Mouse (Mus musculus): ENCODE data around the gene Olfr1014. TPM values are rescaled to one million over a fixed set of nuclear protein-coding genes. Genes with fewer than 3 reads are reported as not detected.

Gene Olfr1014
- polyA plus RNA-seq, 1 experiment from 2014 or later = not detected

- H3K36me3 ChIP-seq (ENCODE audit: control insufficient read depth, insufficient read depth, low read length) = no peaks in the 10 kb centered on the region
- no peaks in the 10 kb centered on the region for H3K27me3 ChIP-seq (ENCODE audit: control insufficient read depth, insufficient read depth, low read depth, low read length)
- no peak within 1 kb of the TSS for H3K4me3 ChIP-seq (ENCODE audit: low read depth, low read length)
- no peak for ATAC-seq
- H3K4me1 ChIP-seq (ENCODE audit: control insufficient read depth, insufficient read depth, low read length) = no peaks in the 10 kb centered on the region
- no peaks in the 10 kb centered on the region for H3K9me3 ChIP-seq (replicated peaks; ENCODE audit: control insufficient read depth, low read length, poor library complexity, severe bottlenecking)
- H3K4me2 ChIP-seq (ENCODE audit: low read length) = no peak within 1 kb of the TSS
- H3K27ac ChIP-seq (ENCODE audit: low read length) = no peak within 1 kb of the TSS
- H3K9ac ChIP-seq (ENCODE audit: low read depth, low read length) = no peak within 1 kb of the TSS
Measured at GRCm38 (mm10) chr2:85818179-85818578, 45.7 kb downstream of the Olfr1014 start, which contains the start of gene Olfr1018. Gene Olfr1018, plus strand, starts transcription at chr2:85818479.

Other genes starting within 250 kb of the Olfr1014 start
- gene Olfr996, start 193.5 kb upstream of the Olfr1014 start, polyA plus RNA-seq (2015; fragmentation: Nextera tagmentation; extraction: Ambion mirVana) = not detected in 2 replicates
- gene Olfr998, start 183.8 kb upstream of the Olfr1014 start, polyA plus RNA-seq (2015; fragmentation: Nextera tagmentation; extraction: Ambion mirVana) = not detected in 2 replicates
- gene Olfr1000, start 160.8 kb upstream of the Olfr1014 start, polyA plus RNA-seq (2015; fragmentation: Nextera tagmentation; extraction: Ambion mirVana) = not detected in 2 replicates
- not detected in 2 replicates for gene Olfr1002, start 122.0 kb upstream of the Olfr1014 start, polyA plus RNA-seq (2015; fragmentation: Nextera tagmentation; extraction: Ambion mirVana)
- gene Olfr154, start 108.3 kb upstream of the Olfr1014 start, polyA plus RNA-seq (2015; fragmentation: Nextera tagmentation; extraction: Ambion mirVana) = not detected in 2 replicates
- gene Olfr1006, start 93.9 kb upstream of the Olfr1014 start, polyA plus RNA-seq (2015; fragmentation: Nextera tagmentation; extraction: Ambion mirVana) = not detected in 2 replicates
- gene Olfr1008, start 83.3 kb upstream of the Olfr1014 start, polyA plus RNA-seq (2015; fragmentation: Nextera tagmentation; extraction: Ambion mirVana) = not detected in 2 replicates
- gene Olfr1009, start 57.3 kb upstream of the Olfr1014 start, polyA plus RNA-seq (2015; fragmentation: Nextera tagmentation; extraction: Ambion mirVana) = not detected in 2 replicates
- gene Olfr1012, start 9.9 kb upstream of the Olfr1014 start, polyA plus RNA-seq (2015; fragmentation: Nextera tagmentation; extraction: Ambion mirVana) = not detected in 2 replicates
- not detected in 2 replicates for gene Olfr1013, start 5.6 kb upstream of the Olfr1014 start, polyA plus RNA-seq (2015; fragmentation: Nextera tagmentation; extraction: Ambion mirVana)
- gene Olfr1015, start 9.3 kb downstream of the Olfr1014 start, polyA plus RNA-seq (2015; fragmentation: Nextera tagmentation; extraction: Ambion mirVana) = not detected in 2 replicates
- gene Olfr1016, start 29.8 kb downstream of the Olfr1014 start, polyA plus RNA-seq (2015; fragmentation: Nextera tagmentation; extraction: Ambion mirVana) = not detected in 2 replicates
- not detected in 2 replicates for gene Olfr1018, start 45.8 kb downstream of the Olfr1014 start, polyA plus RNA-seq (2015; fragmentation: Nextera tagmentation; extraction: Ambion mirVana)
- not detected in 2 replicates for gene Olfr1019, start 72.8 kb downstream of the Olfr1014 start, polyA plus RNA-seq (2015; fragmentation: Nextera tagmentation; extraction: Ambion mirVana)
- gene Olfr1020, start 74.3 kb downstream of the Olfr1014 start, polyA plus RNA-seq (2015; fragmentation: Nextera tagmentation; extraction: Ambion mirVana) = not detected in 2 replicates
- not detected in 2 replicates for gene Olfr1022, start 95.9 kb downstream of the Olfr1014 start, polyA plus RNA-seq (2015; fragmentation: Nextera tagmentation; extraction: Ambion mirVana)
- not detected in 2 replicates for gene Olfr1023, start 112.9 kb downstream of the Olfr1014 start, polyA plus RNA-seq (2015; fragmentation: Nextera tagmentation; extraction: Ambion mirVana)
- gene Olfr1024, start 132.3 kb downstream of the Olfr1014 start, polyA plus RNA-seq (2015; fragmentation: Nextera tagmentation; extraction: Ambion mirVana) = not detected in 2 replicates
- gene Olfr1025-ps1, start 142.5 kb downstream of the Olfr1014 start, polyA plus RNA-seq (2015; fragmentation: Nextera tagmentation; extraction: Ambion mirVana) = not detected in 2 replicates
- gene Olfr1026, start 148.8 kb downstream of the Olfr1014 start, polyA plus RNA-seq (2015; fragmentation: Nextera tagmentation; extraction: Ambion mirVana) = not detected in 2 replicates
- not detected in 2 replicates for gene Olfr1028, start 177.7 kb downstream of the Olfr1014 start, polyA plus RNA-seq (2015; fragmentation: Nextera tagmentation; extraction: Ambion mirVana)
- not detected in 2 replicates for gene Olfr1029, start 201.2 kb downstream of the Olfr1014 start, polyA plus RNA-seq (2015; fragmentation: Nextera tagmentation; extraction: Ambion mirVana)
- gene Olfr1030, start 206.6 kb downstream of the Olfr1014 start, polyA plus RNA-seq (2015; fragmentation: Nextera tagmentation; extraction: Ambion mirVana) = not detected in 2 replicates
- not detected in 2 replicates for gene Olfr1031, start 217.6 kb downstream of the Olfr1014 start, polyA plus RNA-seq (2015; fragmentation: Nextera tagmentation; extraction: Ambion mirVana)
- not detected in 2 replicates for gene Olfr1032, start 232.8 kb downstream of the Olfr1014 start, polyA plus RNA-seq (2015; fragmentation: Nextera tagmentation; extraction: Ambion mirVana)
- gene Olfr1033, start 247.9 kb downstream of the Olfr1014 start, polyA plus RNA-seq (2015; fragmentation: Nextera tagmentation; extraction: Ambion mirVana) = 0.79 TPM in 1 of 2 replicates, not detected in the other